Comparison of ENCODE assay signal across 10 mouse cellular contexts in genomic region chr1:92916725-92917124, GRCm38 (mm10).
"Had no signal": no experiment of that assay in that cellular context is flagged by ENCODE, and none has a peak within 500 bp of the region (broad histone marks: within the 10 kb centered on the region; RNA-seq: fewer than 3 reads in every experiment).

No protein-coding gene starts in this region.

- DNase-seq: retina, postnatal 1 day; right cerebral cortex, adult 18-20 months; right cerebral cortex, postnatal 14 days; right cerebral cortex, postnatal 25 days; right cerebral cortex, postnatal 4 days; spleen, adult 18-20 months; thymus, adult 2 months; thymus, postnatal 25 days; thymus, postnatal 36 days; thymus, postnatal 4 days had no signal
